Mouse (Mus musculus) neural tube, embryonic 14.5 days (tissue): Measurements from ENCODE around the gene Slc41a2. TPM values are rescaled to one million over a fixed set of nuclear protein-coding genes. Genes with fewer than 3 reads are reported as not detected.

Experiments used
- ATAC-seq: fragments of 200-750 bp; cut with Nextera tagmentation; 2 replicates; pipeline ENCODE4 v1.8.0; 2017; ENCODE audit warnings: low read depth, mild to moderate bottlenecking, moderate TSS enrichment, moderate library complexity
- H3K27ac ChIP-seq: fragments of 300-500 bp; sonication (generic); 2 replicates; pipeline ENCODE4 v1.5.1; 2014; ENCODE audit warnings: low read depth, mild to moderate bottlenecking, control low read depth, low read length, moderate library complexity, mixed read lengths
- H3K27me3 ChIP-seq: fragments of 300-500 bp; sonication (generic); 2 replicates; pipeline ENCODE4 v1.6.1; 2014; ENCODE audit warnings: low read length; ENCODE audit not compliant: control insufficient read depth, insufficient read depth
- H3K36me3 ChIP-seq: fragments of 300-500 bp; sonication (generic); 2 replicates; pipeline ENCODE4 v1.6.1; 2014; ENCODE audit warnings: low read length, mixed read lengths; ENCODE audit not compliant: control insufficient read depth, insufficient read depth
- H3K4me1 ChIP-seq: fragments of 300-500 bp; sonication (generic); 2 replicates; pipeline ENCODE4 v1.6.1; 2014; ENCODE audit warnings: low read length; ENCODE audit not compliant: control insufficient read depth, insufficient read depth
- H3K4me2 ChIP-seq: fragments of 300-500 bp; sonication (generic); 2 replicates; pipeline ENCODE4 v1.6.1; 2014; ENCODE audit warnings: mild to moderate bottlenecking, low read depth, low read length, control low read depth
- H3K4me3 ChIP-seq: fragments of 300-500 bp; sonication (generic); 2 replicates; pipeline ENCODE4 v1.5.1; 2014; ENCODE audit warnings: low read depth, low read length, control low read depth, mixed read lengths
- H3K9ac ChIP-seq: fragments of 300-500 bp; sonication (generic); replicated peaks from 2 replicates; pipeline ENCODE4 v1.6.1; 2014; ENCODE audit warnings: low read depth, mild to moderate bottlenecking, control low read depth, low read length, mixed read lengths
- H3K9me3 ChIP-seq: fragments of 300-500 bp; sonication (generic); 2 replicates; pipeline ENCODE4 v1.6.1; 2016; ENCODE audit warnings: low read length; ENCODE audit not compliant: control insufficient read depth
- WGBS: fragments of 180-500 bp; shearing (Covaris S2); extraction: QIAGEN DNeasy Blood & Tissue Kit; methylation state at CpG from one replicate; pipeline ENCODE4 v1.1.7; 2014; 5-methylcytosine and 5-hydroxymethylcytosine counted together
- polyA plus RNA-seq: library from polyadenylated mRNA; unstranded; fragments of >200 nt; fragmentation: Nextera tagmentation; extraction: Ambion mirVana; gene quantifications from 2 replicates; pipeline ENCODE4 v1.2.1, GENCODE M21; 2014

The Slc41a2 gene
- polyA plus RNA-seq, 1 experiment from 2014 or later, result 14.1 TPM

GRCm38 (mm10) chr10:83184480-83185069, 153.1 kb downstream of the Slc41a2 start:
- no peak overlapping the region for H3K27ac ChIP-seq
- no peak overlapping the region for H3K4me3 ChIP-seq
- no peaks in the 10 kb centered on the region for H3K36me3 ChIP-seq
- H3K4me1 ChIP-seq, result peaks cover 17% of the 10 kb centered on the region; the same call in 1 of the 2 replicates
- ATAC-seq, result no peak
- H3K4me2 ChIP-seq, result no peak overlapping the region
- 59% methylated on average over 7 of the region's 7 CpGs for WGBS
- no peak overlapping the region for H3K9ac ChIP-seq
- no peaks in the 10 kb centered on the region for H3K27me3 ChIP-seq
- H3K9me3 ChIP-seq, result no peaks in the 10 kb centered on the region

- no peak overlapping the region for H3K4me3 ChIP-seq
- ATAC-seq, result no peak
- H3K27ac ChIP-seq, result no peak overlapping the region
- peaks cover 17% of the 10 kb centered on the region; the same call in 1 of the 2 replicates for H3K4me1 ChIP-seq
- H3K27me3 ChIP-seq, result no peaks in the 10 kb centered on the region
- no peaks in the 10 kb centered on the region for H3K36me3 ChIP-seq
- WGBS, result 66% methylated on average over 12 of the region's 12 CpGs
- no peak overlapping the region for H3K9ac ChIP-seq
- no peaks in the 10 kb centered on the region; the same call in 1 of the 2 replicates for H3K9me3 ChIP-seq
- no peak overlapping the region for H3K4me2 ChIP-seq
These were observed 153.8 kb downstream of the Slc41a2 start for GRCm38 (mm10) chr10:83183634-83184479.

DNA sequence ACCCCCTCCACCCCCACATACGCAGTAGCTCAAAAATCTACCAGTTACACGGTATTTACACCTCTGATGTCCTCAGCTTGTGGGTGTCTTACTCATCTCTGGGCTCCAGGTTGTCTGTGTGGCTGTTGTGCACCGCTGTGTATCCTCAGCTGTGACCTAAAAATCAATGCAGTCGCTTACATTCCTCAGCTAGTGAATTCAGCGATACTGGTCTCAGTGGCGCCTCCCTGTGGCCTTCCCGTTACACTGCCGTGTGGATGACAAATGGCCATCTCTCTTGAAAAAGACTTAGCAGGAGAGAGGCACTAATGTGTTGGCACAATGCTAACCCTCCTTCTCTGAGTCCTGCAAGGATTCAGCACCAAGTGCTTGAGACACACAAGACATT, 155.1 kb downstream of the Slc41a2 start:
- Histone ChIP-seq H3K27ac (no peak overlapping the region), H3K36me3 (no peaks in the 10 kb centered on the region), H3K4me1 (peaks cover 17% of the 10 kb centered on the region; the same call in 1 of the 2 replicates), H3K9ac (no peak overlapping the region), H3K27me3 (no peaks in the 10 kb centered on the region), H3K4me2 (no peak overlapping the region), H3K4me3 (no peak overlapping the region), H3K9me3 (no peaks in the 10 kb centered on the region; the same call in 1 of the 2 replicates)
- 0 out of 2 replicates have a peak, but pooled peaks have one; percentile 25 for ATAC-seq
- 30% methylated on average over 8 of the region's 8 CpGs for WGBS

DNA sequence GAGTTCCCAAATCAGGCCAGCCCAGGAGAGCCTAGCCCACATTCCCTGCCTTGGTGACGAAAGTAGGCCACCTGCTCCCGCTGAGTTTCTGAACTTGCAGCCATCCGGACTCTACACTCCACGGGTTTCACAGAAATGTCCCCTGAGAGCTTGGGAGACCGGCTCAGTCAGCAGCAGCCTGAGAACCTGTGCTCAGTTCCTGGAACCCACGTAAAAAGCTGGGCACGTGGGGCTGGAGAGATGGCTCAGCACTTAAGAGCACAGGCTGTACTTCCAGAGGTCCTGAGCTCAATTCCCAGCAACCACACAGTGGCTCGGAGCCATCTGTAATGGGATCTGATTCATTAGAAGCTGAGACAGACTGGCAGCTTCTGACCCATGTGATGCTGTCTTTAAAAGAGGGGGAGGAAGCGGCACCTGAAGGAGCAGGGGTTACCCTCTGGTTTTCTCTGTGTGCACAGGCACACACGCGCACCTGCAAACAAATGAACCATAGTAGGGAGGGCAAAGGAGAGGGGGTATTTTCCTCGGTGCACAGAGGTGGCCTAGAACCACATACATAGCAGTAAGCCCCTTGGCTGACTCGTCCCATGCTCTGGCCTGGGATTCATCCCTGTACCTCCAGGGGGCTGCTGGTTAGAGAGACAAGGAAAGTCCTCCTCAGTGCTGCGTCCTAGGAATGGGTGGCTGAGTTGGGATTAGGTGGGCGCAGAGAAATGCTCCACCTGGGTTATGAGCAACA, 155.7 kb downstream of the Slc41a2 start:
- no peaks in the 10 kb centered on the region for H3K36me3 ChIP-seq
- ATAC-seq, result no peak
- H3K9ac ChIP-seq, result no peak overlapping the region
- peaks cover 17% of the 10 kb centered on the region; the same call in 1 of the 2 replicates for H3K4me1 ChIP-seq
- no peaks in the 10 kb centered on the region for H3K27me3 ChIP-seq
- H3K27ac ChIP-seq, result no peak overlapping the region
- H3K4me3 ChIP-seq, result no peak overlapping the region
- H3K4me2 ChIP-seq, result no peak overlapping the region
- no peaks in the 10 kb centered on the region; the same call in 1 of the 2 replicates for H3K9me3 ChIP-seq
- 71% methylated on average over 15 of the region's 15 CpGs for whole genome bisulfite sequencing

Other genes starting within 250 kb of the Slc41a2 start
- gene D10Wsu102e, start 22.3 kb upstream of the Slc41a2 start, polyA plus RNA-seq, result 1.2 TPM in 2 replicates
- 21.0 and 22.7 TPM in 2 replicates for gene Aldh1l2, start 196.3 kb upstream of the Slc41a2 start, polyA plus RNA-seq
- gene Washc4, start 205.9 kb upstream of the Slc41a2 start, polyA plus RNA-seq, result 35.0 and 47.4 TPM in 2 replicates